8 mouse cellular contexts compared by ENCODE assay signal in genomic region chr2:14605207-14605606, GRCm38 (mm10). TPM values are rescaled to one million over a fixed set of nuclear protein-coding genes. Genes with fewer than 3 reads are reported as not detected.
DNase-seq lines count a peak whose midpoint lies in the region; ATAC-seq and TF ChIP-seq lines count a peak whose summit lies in the region.

No protein-coding gene starts in this region.

- 3% methylated on average over 7 of the region's 7 CpGs for WGBS in heart, embryonic 16.5 days
- 7% methylated on average over 7 of the region's 7 CpGs for WGBS in lung, postnatal 0 days

- ATAC-seq in heart, embryonic 16.5 days (replicated peaks; ENCODE audit: extremely low read depth, insufficient read depth, low FRiP score): no peak
- no peak for ATAC-seq in lung, postnatal 0 days

- H3K4me1 ChIP-seq in CH12.LX (ENCODE audit: control insufficient read depth in 1 of 2, insufficient read depth in 2 of 2): peaks cover 4 to 14% of the 10 kb centered on the region in 2 experiments; a peak in 2 of 4 replicates
- peaks cover 27% of the 10 kb centered on the region for H3K4me1 ChIP-seq in heart, embryonic 16.5 days (ENCODE audit: control insufficient read depth, insufficient read depth, low read length)
- H3K4me1 ChIP-seq in lung, postnatal 0 days (ENCODE audit: insufficient read depth, low read depth, low read length): no peaks in the 10 kb centered on the region

- H3K4me3 ChIP-seq in CH12.LX (replicated peaks in 1 of 3; ENCODE audit: low read depth in 2 of 3, low read length in 2 of 3, poor library complexity in 1 of 3): peak overlapping the region in 1 of 3 experiments; percentile 58
- peak overlapping the region; percentile 81 for H3K4me3 ChIP-seq in heart, embryonic 16.5 days (ENCODE audit: low read length)
- peak overlapping the region; percentile 62 for H3K4me3 ChIP-seq in lung, postnatal 0 days (ENCODE audit: low read depth, low read length)

- in situ Hi-C loops in CH12.LX (cut with MboI; ENCODE audit: low pct_ligation_motif_present, low pct_unique_long_range_greater_than_20kb, low sequenced_read_pairs): no loop called here

- TF ChIP-seq EP300 in CH12.LX (IDR thresholded peaks at IDR 0.05; ENCODE audit: low read length): no peak
- TF ChIP-seq EP300 in lung, postnatal 0 days (IDR thresholded peaks at IDR 0.05): no peak

- peaks cover 2% of the 10 kb centered on the region for H3K27me3 ChIP-seq in CH12.LX (replicated peaks)
- no peaks in the 10 kb centered on the region for H3K27me3 ChIP-seq in heart, embryonic 16.5 days (ENCODE audit: control insufficient read depth, insufficient read depth, low read length)
- H3K27me3 ChIP-seq in lung, postnatal 0 days (replicated peaks; ENCODE audit: insufficient read depth, low read length): no peaks in the 10 kb centered on the region

- no peak overlapping the region for H3K9ac ChIP-seq in CH12.LX (ENCODE audit: insufficient read depth, low read depth)
- H3K9ac ChIP-seq in heart, embryonic 16.5 days (ENCODE audit: low read length): peak overlapping the region; percentile 89
- peak overlapping the region; percentile 50; the same call in 1 of the 2 replicates for H3K9ac ChIP-seq in lung, postnatal 0 days (replicated peaks; ENCODE audit: low read depth)

- no peaks in the 10 kb centered on the region for H3K36me3 ChIP-seq in CH12.LX (replicated peaks in 1 of 2; ENCODE audit: control insufficient read depth in 1 of 2, insufficient read depth in 1 of 2, low read length in 1 of 2)
- H3K36me3 ChIP-seq in heart, embryonic 16.5 days (ENCODE audit: control insufficient read depth, insufficient read depth): no peaks in the 10 kb centered on the region
- no peaks in the 10 kb centered on the region for H3K36me3 ChIP-seq in lung, postnatal 0 days (ENCODE audit: insufficient read depth, low read length)

- dilution Hi-C loops in CH12.LX (cut with MboI; ENCODE audit: extremely low pct_ligation_motif_present, extremely low pct_unique_long_range_greater_than_20kb, low sequenced_read_pairs): no loop called here

- DNase-seq in embryo, embryonic 9.5 days (ENCODE audit: extremely low spot score): peak; percentile 9
- no peak for DNase-seq in embryo, embryonic 10.5 days (ENCODE audit: low spot score)
- DNase-seq in CH12.LX (ENCODE audit: extremely low read depth): no peak
- DNase-seq in lung, postnatal 0 days (ENCODE audit: low spot score): peak; percentile 21
- no peak for DNase-seq in right cerebral cortex, adult 2 months (ENCODE audit: low spot score in 2 of 2)
- no peak for DNase-seq in spleen, adult 12 weeks (ENCODE audit: low spot score)
- no peak for DNase-seq in spleen, postnatal 4 days (ENCODE audit: low spot score in 2 of 2)

- no peak overlapping the region for H3K27ac ChIP-seq in CH12.LX (ENCODE audit: insufficient read depth, low read depth)
- H3K27ac ChIP-seq in heart, embryonic 16.5 days (ENCODE audit: low read length): peak overlapping the region; percentile 97
- no peak overlapping the region; the same call in 1 of the 2 replicates for H3K27ac ChIP-seq in lung, postnatal 0 days (ENCODE audit: low read length)

- H3K79me2 ChIP-seq in CH12.LX (replicated peaks; ENCODE audit: control insufficient read depth, extremely low read depth, insufficient read depth, poor library complexity, severe bottlenecking): no peaks in the 10 kb centered on the region

- TF ChIP-seq CTCF in CH12.LX (conservative IDR thresholded peaks at IDR 0.05 in 1 of 2, IDR thresholded peaks at IDR 0.05 in 1 of 2; ENCODE audit: low read depth in 2 of 2, low read length in 2 of 2): no peak
- TF ChIP-seq CTCF in lung, postnatal 0 days (IDR thresholded peaks at IDR 0.05): no peak

- TF ChIP-seq POLR2A in CH12.LX (IDR thresholded peaks at IDR 0.05; ENCODE audit: low read depth, low read length): no peak

- no peaks in the 10 kb centered on the region for H3K9me3 ChIP-seq in CH12.LX (replicated peaks; ENCODE audit: low read length)
- no peaks in the 10 kb centered on the region for H3K9me3 ChIP-seq in heart, embryonic 16.5 days (replicated peaks; ENCODE audit: control insufficient read depth, low read length)
- no peaks in the 10 kb centered on the region for H3K9me3 ChIP-seq in lung, postnatal 0 days (ENCODE audit: low read length)

- H3K4me2 ChIP-seq in CH12.LX (ENCODE audit: insufficient read depth, low read depth, poor library complexity, severe bottlenecking): peak overlapping the region; percentile 88
- peak overlapping the region; percentile 72 for H3K4me2 ChIP-seq in heart, embryonic 16.5 days (ENCODE audit: low read depth, low read length)
- H3K4me2 ChIP-seq in lung, postnatal 0 days (replicated peaks; ENCODE audit: low read depth, low read length): peak overlapping the region; percentile 94

- TF ChIP-seq RAD21 in CH12.LX (IDR thresholded peaks at IDR 0.05; ENCODE audit: low read depth, low read length): no peak

TF ChIP-seq in CH12.LX, 34 proteins besides CTCF, POLR2A, EP300 and RAD21:
- TF ChIP-seq PAX5 (IDR thresholded peaks at IDR 0.05; ENCODE audit: low read length): no peak
- no peak for TF ChIP-seq E2F4 (IDR thresholded peaks at IDR 0.05; ENCODE audit: insufficient replicate concordance, low read depth, low read length)
- no peak for TF ChIP-seq ZC3H11A (IDR thresholded peaks at IDR 0.05; ENCODE audit: low read depth, low read length)
- TF ChIP-seq SMC3 (IDR thresholded peaks at IDR 0.05; ENCODE audit: low read depth, low read length): no peak
- no peak for TF ChIP-seq HCFC1 (IDR thresholded peaks at IDR 0.05; ENCODE audit: low read depth, low read length)
- TF ChIP-seq MAZ (IDR thresholded peaks at IDR 0.05; ENCODE audit: low read depth, low read length): no peak

RNA-seq across cellular contexts. Expression of gene Cacnb2, which starts 2.3 kb away (rescaled TPM):
- total RNA-seq in CH12.LX (2012; rRNA removed): 0.25 and 0.42 TPM in 2 replicates
- 0.93 and 1.2 TPM in 2 replicates for total RNA-seq in CH12.LX (2014; rRNA removed)
- 2.0 and 2.8 TPM in 2 replicates for polyA plus RNA-seq in CH12.LX (2012; ENCODE audit: insufficient read length, low read depth)
- polyA plus RNA-seq in heart, embryonic 16.5 days (2015; fragmentation: Nextera tagmentation; extraction: Ambion mirVana): 10.7 and 12.9 TPM in 2 replicates
- 5.1 and 5.2 TPM in 2 replicates for polyA plus RNA-seq in lung, postnatal 0 days (2015; fragmentation: Nextera tagmentation; extraction: Ambion mirVana)

Comparison
In these comparisons a context has a peak if more than half of its experiments do, and no peak if none do; other contexts are left out.
1. DNase-seq: peak in embryo, embryonic 9.5 days (single experiment) and lung, postnatal 0 days (single experiment); none in embryo, embryonic 10.5 days (single experiment), CH12.LX (single experiment), right cerebral cortex, adult 2 months (0 of 2), spleen, adult 12 weeks (single experiment) and spleen, postnatal 4 days (0 of 2).
2. Peak in every context shown above with its lines, with median percentiles within 50 percentile points of each other: H3K4me2 ChIP-seq.